Mouse (Mus musculus): Measurements from ENCODE around the gene Epn3.
A peak's percentile ranks its signal among the peaks of the same experiment; 100 is the strongest.

Gene Epn3

GRCm38 (mm10) chr11:94495415-94495814, 4.4 kb downstream of the Epn3 start:
- no peak for DNase-seq

DNA sequence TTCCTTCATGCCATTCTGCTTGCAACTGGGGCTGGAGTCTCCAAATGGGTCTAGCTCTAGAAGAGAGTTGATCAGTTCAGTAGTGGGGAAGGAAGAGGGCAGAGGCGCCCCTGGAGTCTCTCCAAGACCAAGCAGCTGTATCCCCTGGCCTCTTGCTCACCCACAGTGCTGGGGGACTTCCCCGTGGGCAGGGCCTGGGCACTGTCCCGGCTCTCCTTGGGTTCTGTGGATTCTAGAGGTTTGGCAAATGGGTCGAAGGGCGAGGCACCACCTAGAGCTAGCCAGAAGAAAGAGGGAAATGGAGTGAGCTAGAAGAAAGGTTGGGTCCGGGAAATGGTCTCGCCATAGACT, 8.1 kb downstream of the Epn3 start:
- no peak for DNase-seq

GRCm38 (mm10) chr11:94491035-94491748, 8.6 kb downstream of the Epn3 start:
- DNase-seq, result peak; percentile 53 to 61

DNA sequence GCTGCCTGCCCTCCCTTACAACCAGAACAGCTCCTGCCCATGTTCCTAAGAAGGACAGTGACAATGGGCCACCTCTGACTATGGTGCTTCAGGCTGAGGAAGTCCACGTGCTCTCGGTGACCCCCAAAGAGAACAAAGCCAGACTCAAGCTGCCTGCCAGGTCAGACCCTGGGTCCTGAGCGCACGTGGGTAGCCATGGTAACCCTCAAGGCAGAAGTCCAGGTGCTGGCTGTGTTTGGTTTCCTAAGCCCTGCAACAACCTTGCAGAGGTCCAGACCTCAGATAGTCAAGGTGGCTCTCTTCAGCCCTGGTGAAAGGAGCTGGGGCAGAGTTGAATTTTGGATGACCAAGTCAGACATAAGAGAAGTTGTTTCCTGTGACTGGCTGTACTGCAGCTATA, 10.0 kb downstream of the Epn3 start:
- peak; percentile 28 to 36 for DNase-seq

DNA sequence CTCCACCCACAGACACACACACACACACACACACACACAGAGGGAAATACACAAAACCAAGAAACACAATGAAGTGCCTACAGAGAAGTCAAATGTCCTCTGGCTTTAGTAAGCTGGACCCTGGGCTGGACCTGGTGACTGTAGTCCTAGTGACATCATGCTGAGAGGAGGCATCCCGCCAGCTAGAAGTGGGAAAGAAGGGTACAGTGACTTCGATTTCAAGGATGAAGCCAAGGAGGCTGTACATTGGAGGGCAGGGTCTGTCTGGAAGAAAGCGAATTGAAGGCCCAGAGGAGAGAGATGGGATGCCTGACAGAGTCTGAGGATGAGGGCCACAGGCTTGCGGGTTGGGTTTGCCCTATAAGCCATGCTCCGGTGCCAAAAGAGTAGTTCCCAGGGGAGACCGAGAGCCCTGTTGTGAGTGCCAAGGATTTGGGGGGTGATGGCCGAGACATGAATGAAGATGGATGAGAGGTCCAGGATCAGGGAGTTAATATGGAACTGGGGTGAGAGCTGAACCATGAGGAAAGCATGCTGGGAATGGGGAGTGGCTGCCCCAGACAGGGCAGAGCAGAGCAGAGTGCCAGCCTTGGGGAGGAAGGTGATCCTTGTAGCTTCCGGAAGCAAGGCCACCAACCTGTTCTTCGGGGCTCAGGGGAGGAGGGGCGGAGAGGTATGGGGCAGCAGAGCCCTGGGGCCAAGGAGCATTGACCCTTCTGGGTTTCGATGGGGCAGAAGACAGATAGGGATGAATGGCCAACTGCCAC, 10.8 kb downstream of the Epn3 start:
- peak; percentile 22 to 54 for DNase-seq

- peak; percentile 97 for DNase-seq
These were observed 13.8 kb downstream of the Epn3 start, which contains the start of gene Spata20 for GRCm38 (mm10) chr11:94486001-94486400. TSS of gene Spata20 (minus strand) at chr11:94486179.

GRCm38 (mm10) chr11:94485223-94485622, 14.6 kb downstream of the Epn3 start:
- peak in 1 of 2 experiments; percentile 19 for DNase-seq

GRCm38 (mm10) chr11:94484636-94485035, 15.1 kb downstream of the Epn3 start:
- no peak for DNase-seq

GRCm38 (mm10) chr11:94483921-94484320, 15.9 kb downstream of the Epn3 start:
- peak in 1 of 2 experiments; percentile 59 for DNase-seq

- DNase-seq, result peak; percentile 84 to 85
These were observed 16.3 kb downstream of the Epn3 start for GRCm38 (mm10) chr11:94483436-94483835.

DNA sequence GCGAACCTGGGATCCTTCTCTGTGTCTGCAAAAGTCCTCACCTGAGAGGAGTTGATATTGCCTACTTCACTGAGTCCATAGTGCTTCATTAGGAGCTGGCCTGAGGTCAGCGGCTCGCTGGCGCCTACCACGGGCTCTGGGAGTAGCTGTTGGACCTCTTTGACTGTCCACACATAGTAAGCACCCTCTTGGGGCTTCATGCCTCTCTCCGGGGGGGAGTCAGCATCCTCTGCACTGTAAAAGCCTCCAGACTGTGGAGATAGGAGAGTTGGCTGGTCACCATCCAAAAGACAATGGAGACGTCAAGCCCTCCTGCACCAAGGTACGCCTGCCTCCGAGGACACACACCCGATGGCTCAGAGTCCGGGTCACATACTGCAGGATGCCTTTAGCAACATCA, 17.0 kb downstream of the Epn3 start:
- DNase-seq, result peak in 1 of 2 experiments; percentile 44

DNA sequence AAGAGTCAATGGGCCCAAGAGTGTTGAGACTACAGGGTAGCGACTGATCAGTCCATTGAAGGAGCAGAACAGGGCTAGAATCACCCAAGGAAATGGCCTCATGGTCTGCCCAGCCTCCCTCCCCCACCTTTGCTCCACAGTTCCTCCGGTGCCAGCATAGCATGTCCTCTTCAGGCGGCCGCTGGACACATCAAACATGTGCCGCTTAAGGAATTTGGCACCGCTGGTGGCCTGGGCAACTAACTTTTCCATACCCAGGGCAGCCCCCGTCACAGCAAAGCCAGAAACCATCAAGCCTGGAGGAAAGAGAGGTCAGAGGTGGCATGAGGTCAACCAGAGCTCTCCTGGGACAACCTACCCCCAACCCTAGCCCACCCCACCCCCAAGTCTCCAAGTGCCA, 17.8 kb downstream of the Epn3 start:
- no peak for DNase-seq

GRCm38 (mm10) chr11:94480382-94480781, 19.4 kb downstream of the Epn3 start:
- DNase-seq, result no peak

GRCm38 (mm10) chr11:94477651-94478050, 22.1 kb downstream of the Epn3 start:
- DNase-seq, result peak; percentile 70 to 81

- no peak for DNase-seq
These were observed 24.1 kb downstream of the Epn3 start for GRCm38 (mm10) chr11:94475722-94476121.

- no peak for DNase-seq
These were observed 25.2 kb downstream of the Epn3 start for GRCm38 (mm10) chr11:94474544-94474910.

GRCm38 (mm10) chr11:94473707-94474543, 25.8 kb downstream of the Epn3 start, which contains the start of gene Cacna1g:
TSS of gene Cacna1g (minus strand) at chr11:94474198.
- DNase-seq, result peak; percentile 89 to 92

GRCm38 (mm10) chr11:94472916-94473706, 26.7 kb downstream of the Epn3 start:
- DNase-seq, result peak; percentile 62 to 64

- DNase-seq, result no peak
These were observed 27.2 kb downstream of the Epn3 start for GRCm38 (mm10) chr11:94472585-94472915.

DNA sequence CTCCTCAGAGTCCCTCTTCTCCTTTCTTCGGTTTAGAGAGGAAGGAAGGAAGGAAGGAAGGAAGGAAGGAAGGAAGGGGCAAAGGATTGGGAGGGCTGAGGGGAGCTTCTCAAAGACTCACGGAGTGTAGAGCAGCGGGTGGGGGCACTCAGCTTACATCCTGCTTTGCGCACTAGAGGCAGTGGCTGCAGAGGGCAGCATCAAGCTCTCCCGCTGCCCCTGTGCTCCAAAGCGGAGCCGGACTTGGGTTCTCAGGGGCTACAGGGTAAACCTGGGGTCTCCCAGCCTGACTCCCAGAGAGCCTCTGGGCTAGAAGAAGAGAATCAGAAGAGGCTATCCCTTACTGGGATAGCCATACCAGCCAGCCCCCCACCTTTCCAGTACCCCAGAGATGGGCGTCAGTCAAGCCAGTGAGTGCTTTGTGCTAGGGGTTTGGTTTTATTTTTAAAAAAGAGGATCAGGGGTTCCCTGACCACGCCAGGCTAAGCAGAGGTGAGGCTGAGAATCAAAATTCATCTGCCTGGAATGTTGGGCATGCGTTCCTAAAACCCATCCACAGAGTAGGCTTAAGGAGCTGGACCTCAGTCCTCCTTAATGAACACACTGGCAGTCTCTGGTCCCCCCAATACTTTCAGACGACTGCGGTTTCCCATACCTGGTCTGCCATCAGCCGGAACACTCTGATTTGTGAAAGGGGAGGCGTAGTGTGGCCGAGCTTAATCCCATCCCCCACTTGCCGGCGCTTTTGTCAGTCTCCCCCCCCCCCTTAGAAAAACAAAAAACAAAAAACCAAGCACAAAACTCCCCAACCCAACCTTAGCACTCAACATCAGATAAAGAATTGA, 27.8 kb downstream of the Epn3 start:
- DNase-seq, result peak in 1 of 2 experiments; percentile 62

- DNase-seq, result no peak
These were observed 29.4 kb downstream of the Epn3 start for GRCm38 (mm10) chr11:94470391-94470790.
